Mouse (Mus musculus): ENCODE results near the gene Abhd11. TPM values are rescaled to one million over a fixed set of nuclear protein-coding genes. Genes with fewer than 3 reads are reported as not detected.

The Abhd11 gene
- polyA plus RNA-seq, 1 experiment = 48.4 TPM

GRCm38 (mm10) chr5:135034593-135034992 lies 25.6 kb downstream of the Abhd11 start:
- H3K4me1 ChIP-seq (ENCODE audit: control insufficient read depth, insufficient read depth, low read length) = no peaks in the 10 kb centered on the region
- no peak for TF ChIP-seq EP300 (IDR thresholded peaks at IDR 0.05; ENCODE audit: insufficient read depth, low read depth, low read length)
- peak; percentile 49 for TF ChIP-seq CTCF (IDR thresholded peaks at IDR 0.05; ENCODE audit: low read depth, low read length)
- no peak for TF ChIP-seq POLR2A (IDR thresholded peaks at IDR 0.05; ENCODE audit: insufficient read depth, low read length)
- no peak overlapping the region for H3K27ac ChIP-seq (ENCODE audit: insufficient read depth, low read length)
- no peaks in the 10 kb centered on the region for H3K36me3 ChIP-seq (ENCODE audit: control insufficient read depth, insufficient read depth, low read length, poor library complexity, severe bottlenecking)
- no peak overlapping the region for H3K9ac ChIP-seq (ENCODE audit: low read depth, poor library complexity, severe bottlenecking)
- no peaks in the 10 kb centered on the region for H3K27me3 ChIP-seq (ENCODE audit: control insufficient read depth, insufficient read depth, low read length, poor library complexity, severe bottlenecking)
- H3K9me3 ChIP-seq (replicated peaks; ENCODE audit: control insufficient read depth, insufficient read depth, low read length, poor library complexity, severe bottlenecking) = no peaks in the 10 kb centered on the region
- H3K4me3 ChIP-seq (ENCODE audit: low read depth, low read length) = no peak overlapping the region

GRCm38 (mm10) chr5:135035608-135036359 lies 26.8 kb downstream of the Abhd11 start:
- no peaks in the 10 kb centered on the region for H3K4me1 ChIP-seq (ENCODE audit: control insufficient read depth, insufficient read depth, low read length)
- no peaks in the 10 kb centered on the region for H3K36me3 ChIP-seq (ENCODE audit: control insufficient read depth, insufficient read depth, low read length, poor library complexity, severe bottlenecking)
- H3K27me3 ChIP-seq (ENCODE audit: control insufficient read depth, insufficient read depth, low read length, poor library complexity, severe bottlenecking) = no peaks in the 10 kb centered on the region
- no peak overlapping the region for H3K4me3 ChIP-seq (ENCODE audit: low read depth, low read length)
- no peak overlapping the region for H3K9ac ChIP-seq (ENCODE audit: low read depth, poor library complexity, severe bottlenecking)
- H3K27ac ChIP-seq (ENCODE audit: insufficient read depth, low read length) = no peak overlapping the region
- H3K9me3 ChIP-seq (replicated peaks; ENCODE audit: control insufficient read depth, insufficient read depth, low read length, poor library complexity, severe bottlenecking) = no peaks in the 10 kb centered on the region
- no peak for TF ChIP-seq EP300 (IDR thresholded peaks at IDR 0.05; ENCODE audit: insufficient read depth, low read depth, low read length)
- TF ChIP-seq POLR2A (IDR thresholded peaks at IDR 0.05; ENCODE audit: insufficient read depth, low read length) = no peak
- TF ChIP-seq CTCF (IDR thresholded peaks at IDR 0.05; ENCODE audit: low read depth, low read length) = no peak

GRCm38 (mm10) chr5:135037946-135038345 lies 29.0 kb downstream of the Abhd11 start:
- Histone ChIP-seq H3K36me3 (ENCODE audit: control insufficient read depth, insufficient read depth, low read length, poor library complexity, severe bottlenecking) (no peaks in the 10 kb centered on the region), H3K9me3 (replicated peaks; ENCODE audit: control insufficient read depth, insufficient read depth, low read length, poor library complexity, severe bottlenecking) (no peaks in the 10 kb centered on the region), H3K27ac (ENCODE audit: insufficient read depth, low read length) (no peak overlapping the region), H3K9ac (ENCODE audit: low read depth, poor library complexity, severe bottlenecking) (no peak overlapping the region), H3K27me3 (ENCODE audit: control insufficient read depth, insufficient read depth, low read length, poor library complexity, severe bottlenecking) (no peaks in the 10 kb centered on the region), H3K4me3 (ENCODE audit: low read depth, low read length) (no peak overlapping the region), H3K4me1 (ENCODE audit: control insufficient read depth, insufficient read depth, low read length) (no peaks in the 10 kb centered on the region)
- TF ChIP-seq EP300 (IDR thresholded peaks at IDR 0.05; ENCODE audit: insufficient read depth, low read depth, low read length) (no peak), POLR2A (IDR thresholded peaks at IDR 0.05; ENCODE audit: insufficient read depth, low read length) (no peak), CTCF (IDR thresholded peaks at IDR 0.05; ENCODE audit: low read depth, low read length) (no peak)

- no peak overlapping the region for H3K4me3 ChIP-seq (ENCODE audit: low read depth, low read length)
- TF ChIP-seq POLR2A (IDR thresholded peaks at IDR 0.05; ENCODE audit: insufficient read depth, low read length) (no peak), CTCF (IDR thresholded peaks at IDR 0.05; ENCODE audit: low read depth, low read length) (no peak), EP300 (IDR thresholded peaks at IDR 0.05; ENCODE audit: insufficient read depth, low read depth, low read length) (no peak)
- H3K4me1 ChIP-seq (ENCODE audit: control insufficient read depth, insufficient read depth, low read length) = no peaks in the 10 kb centered on the region
- no peak overlapping the region for H3K27ac ChIP-seq (ENCODE audit: insufficient read depth, low read length)
- H3K27me3 ChIP-seq (ENCODE audit: control insufficient read depth, insufficient read depth, low read length, poor library complexity, severe bottlenecking) = no peaks in the 10 kb centered on the region
- H3K36me3 ChIP-seq (ENCODE audit: control insufficient read depth, insufficient read depth, low read length, poor library complexity, severe bottlenecking) = no peaks in the 10 kb centered on the region
- no peaks in the 10 kb centered on the region for H3K9me3 ChIP-seq (replicated peaks; ENCODE audit: control insufficient read depth, insufficient read depth, low read length, poor library complexity, severe bottlenecking)
- no peak overlapping the region for H3K9ac ChIP-seq (ENCODE audit: low read depth, poor library complexity, severe bottlenecking)
Observed at GRCm38 (mm10) chr5:135039541-135039940, 30.6 kb downstream of the Abhd11 start.

GRCm38 (mm10) chr5:135040059-135040458 lies 31.1 kb downstream of the Abhd11 start:
- TF ChIP-seq POLR2A (IDR thresholded peaks at IDR 0.05; ENCODE audit: insufficient read depth, low read length) = no peak
- TF ChIP-seq EP300 (IDR thresholded peaks at IDR 0.05; ENCODE audit: insufficient read depth, low read depth, low read length) = no peak
- TF ChIP-seq CTCF (IDR thresholded peaks at IDR 0.05; ENCODE audit: low read depth, low read length) = no peak
- H3K27me3 ChIP-seq (ENCODE audit: control insufficient read depth, insufficient read depth, low read length, poor library complexity, severe bottlenecking) = no peaks in the 10 kb centered on the region
- H3K9ac ChIP-seq (ENCODE audit: low read depth, poor library complexity, severe bottlenecking) = no peak overlapping the region
- H3K4me1 ChIP-seq (ENCODE audit: control insufficient read depth, insufficient read depth, low read length) = no peaks in the 10 kb centered on the region
- H3K27ac ChIP-seq (ENCODE audit: insufficient read depth, low read length) = no peak overlapping the region
- H3K9me3 ChIP-seq (replicated peaks; ENCODE audit: control insufficient read depth, insufficient read depth, low read length, poor library complexity, severe bottlenecking) = no peaks in the 10 kb centered on the region
- H3K4me3 ChIP-seq (ENCODE audit: low read depth, low read length) = no peak overlapping the region
- H3K36me3 ChIP-seq (ENCODE audit: control insufficient read depth, insufficient read depth, low read length, poor library complexity, severe bottlenecking) = no peaks in the 10 kb centered on the region

GRCm38 (mm10) chr5:135040777-135041176 lies 31.8 kb downstream of the Abhd11 start:
- no peak overlapping the region for H3K4me3 ChIP-seq (ENCODE audit: low read depth, low read length)
- H3K36me3 ChIP-seq (ENCODE audit: control insufficient read depth, insufficient read depth, low read length, poor library complexity, severe bottlenecking) = peaks cover 2% of the 10 kb centered on the region; the same call in 1 of the 2 replicates
- H3K27ac ChIP-seq (ENCODE audit: insufficient read depth, low read length) = no peak overlapping the region
- no peaks in the 10 kb centered on the region for H3K9me3 ChIP-seq (replicated peaks; ENCODE audit: control insufficient read depth, insufficient read depth, low read length, poor library complexity, severe bottlenecking)
- TF ChIP-seq CTCF (IDR thresholded peaks at IDR 0.05; ENCODE audit: low read depth, low read length) (no peak), POLR2A (IDR thresholded peaks at IDR 0.05; ENCODE audit: insufficient read depth, low read length) (no peak), EP300 (IDR thresholded peaks at IDR 0.05; ENCODE audit: insufficient read depth, low read depth, low read length) (no peak)
- H3K4me1 ChIP-seq (ENCODE audit: control insufficient read depth, insufficient read depth, low read length) = no peaks in the 10 kb centered on the region
- H3K27me3 ChIP-seq (ENCODE audit: control insufficient read depth, insufficient read depth, low read length, poor library complexity, severe bottlenecking) = no peaks in the 10 kb centered on the region
- H3K9ac ChIP-seq (ENCODE audit: low read depth, poor library complexity, severe bottlenecking) = no peak overlapping the region

Data from ES-Bruce4 (cell line).